Mouse (Mus musculus) kidney, adult 2 months (tissue): ENCODE measurements around the gene Dap3.

Source experiments
- CTCF ChIP-seq: fragments of 200-500 bp; conservative IDR thresholded peaks from 2 replicates; pipeline ENCODE4 v1.5.1; 2011; ENCODE audit warnings: low read depth, mild to moderate bottlenecking, control low read depth, low read length, moderate library complexity, mixed read lengths; ENCODE audit not compliant: insufficient read depth, insufficient read length
- POLR2A ChIP-seq: fragments of 200-500 bp; IDR thresholded peaks from one replicate; pipeline ENCODE4 v1.6.1; 2011; ENCODE audit warnings: low read depth, low read length, control low read depth

DNA sequence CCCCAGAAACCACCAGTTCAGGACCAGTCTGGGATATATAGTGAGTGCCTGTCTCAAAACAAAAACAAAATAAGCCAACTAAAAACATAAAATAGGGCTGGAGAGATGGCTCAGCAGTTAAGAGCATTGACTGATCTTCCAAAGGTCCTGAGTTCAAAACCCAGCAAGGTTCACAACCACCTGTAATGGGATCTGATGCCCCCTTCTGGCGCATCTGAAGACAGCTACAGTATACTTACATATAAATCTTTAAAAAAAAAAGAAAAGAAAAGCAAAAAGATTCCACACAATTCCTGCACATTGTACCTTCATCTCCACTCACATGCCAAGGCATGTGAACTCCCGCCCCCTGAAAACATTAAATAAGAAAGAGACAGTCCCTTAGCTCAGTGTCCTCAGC is 25.3 kb downstream of the Dap3 start:
- TF ChIP-seq CTCF (no peak), POLR2A (no peak)
